Mouse (Mus musculus): ENCODE measurements around the gene Tasp1.

GRCm38 (mm10) chr2:139966288-139966687 is 100.3 kb downstream of the Tasp1 start:
- TF ChIP-seq POLR2A (IDR thresholded peaks at IDR 0.05; ENCODE audit: extremely low read depth, insufficient read depth, low read length), result no peak
- peak; percentile 52 for TF ChIP-seq CTCF (IDR thresholded peaks at IDR 0.05; ENCODE audit: low read depth, low read length)

All from liver, adult 2 months (tissue).